Mouse (Mus musculus): Measurements from ENCODE around the gene Lrrc23. TPM values are rescaled to one million over a fixed set of nuclear protein-coding genes. Genes with fewer than 3 reads are reported as not detected.
A peak's percentile ranks its signal among the peaks of the same experiment; 100 is the strongest.

Gene Lrrc23
- polyA plus RNA-seq (2011; ENCODE audit: insufficient read length, low read depth, missing spikeins), result not detected in 2 replicates

- peak within 1 kb of the TSS; percentile 24; the same call in 1 of the 2 replicates for H3K4me3 ChIP-seq (ENCODE audit: insufficient read depth, low read length)
- H3K4me1 ChIP-seq (ENCODE audit: control insufficient read depth, insufficient read depth, low read length), result peaks cover 5% of the 10 kb centered on the region
- H3K27ac ChIP-seq (ENCODE audit: insufficient read depth, low read length), result no peak within 1 kb of the TSS
- no peak for TF ChIP-seq POLR2A (IDR thresholded peaks at IDR 0.05; ENCODE audit: low read depth, low read length)
These were observed at the start of gene Lrrc23 for GRCm38 (mm10) chr6:124779222-124779983. Lrrc23 (minus strand) TSS chr6:124779727.

GRCm38 (mm10) chr6:124828101-124828592 lies 48.6 kb upstream of the Lrrc23 start:
- TF ChIP-seq CTCF (IDR thresholded peaks at IDR 0.05; ENCODE audit: borderline replicate concordance, insufficient read depth, low read length) (no peak), POLR2A (IDR thresholded peaks at IDR 0.05; ENCODE audit: low read depth, low read length) (peak; percentile 86)
- Histone ChIP-seq H3K27ac (ENCODE audit: insufficient read depth, low read length) (peak overlapping the region; percentile 55), H3K4me3 (ENCODE audit: insufficient read depth, low read length) (peak overlapping the region; percentile 70)

GRCm38 (mm10) chr6:124822049-124822448 lies 42.5 kb upstream of the Lrrc23 start:
- Histone ChIP-seq H3K4me3 (ENCODE audit: insufficient read depth, low read length) (no peak overlapping the region), H3K4me1 (ENCODE audit: control insufficient read depth, insufficient read depth, low read length) (no peaks in the 10 kb centered on the region), H3K27ac (ENCODE audit: insufficient read depth, low read length) (no peak overlapping the region)
- TF ChIP-seq POLR2A (IDR thresholded peaks at IDR 0.05; ENCODE audit: low read depth, low read length), result no peak
- no peak for TF ChIP-seq CTCF (IDR thresholded peaks at IDR 0.05; ENCODE audit: borderline replicate concordance, insufficient read depth, low read length)

More at GRCm38 (mm10) chr6:124828101-124828592, 48.6 kb upstream of the Lrrc23 start:
- no peaks in the 10 kb centered on the region for H3K4me1 ChIP-seq (ENCODE audit: control insufficient read depth, insufficient read depth, low read length)

GRCm38 (mm10) chr6:124820891-124821290 lies 41.4 kb upstream of the Lrrc23 start:
- Histone ChIP-seq H3K4me3 (ENCODE audit: insufficient read depth, low read length) (no peak overlapping the region), H3K27ac (ENCODE audit: insufficient read depth, low read length) (no peak overlapping the region), H3K4me1 (ENCODE audit: control insufficient read depth, insufficient read depth, low read length) (no peaks in the 10 kb centered on the region)
- no peak for TF ChIP-seq CTCF (IDR thresholded peaks at IDR 0.05; ENCODE audit: borderline replicate concordance, insufficient read depth, low read length)
- TF ChIP-seq POLR2A (IDR thresholded peaks at IDR 0.05; ENCODE audit: low read depth, low read length), result no peak

GRCm38 (mm10) chr6:124817971-124818370 lies 38.4 kb upstream of the Lrrc23 start:
- H3K4me1 ChIP-seq (ENCODE audit: control insufficient read depth, insufficient read depth, low read length), result no peaks in the 10 kb centered on the region

GRCm38 (mm10) chr6:124817563-124817962 lies 38.0 kb upstream of the Lrrc23 start:
- Histone ChIP-seq H3K4me3 (ENCODE audit: insufficient read depth, low read length) (no peak overlapping the region), H3K27ac (ENCODE audit: insufficient read depth, low read length) (no peak overlapping the region), H3K4me1 (ENCODE audit: control insufficient read depth, insufficient read depth, low read length) (no peaks in the 10 kb centered on the region)
- TF ChIP-seq POLR2A (IDR thresholded peaks at IDR 0.05; ENCODE audit: low read depth, low read length) (no peak), CTCF (IDR thresholded peaks at IDR 0.05; ENCODE audit: borderline replicate concordance, insufficient read depth, low read length) (no peak)

More at GRCm38 (mm10) chr6:124817971-124818370, 38.4 kb upstream of the Lrrc23 start:
- Histone ChIP-seq H3K4me3 (ENCODE audit: insufficient read depth, low read length) (no peak overlapping the region), H3K27ac (ENCODE audit: insufficient read depth, low read length) (no peak overlapping the region)
- TF ChIP-seq POLR2A (IDR thresholded peaks at IDR 0.05; ENCODE audit: low read depth, low read length) (no peak), CTCF (IDR thresholded peaks at IDR 0.05; ENCODE audit: borderline replicate concordance, insufficient read depth, low read length) (no peak)

GRCm38 (mm10) chr6:124817125-124817524 lies 37.6 kb upstream of the Lrrc23 start:
- TF ChIP-seq CTCF (IDR thresholded peaks at IDR 0.05; ENCODE audit: borderline replicate concordance, insufficient read depth, low read length), result no peak
- TF ChIP-seq POLR2A (IDR thresholded peaks at IDR 0.05; ENCODE audit: low read depth, low read length), result no peak
- H3K4me3 ChIP-seq (ENCODE audit: insufficient read depth, low read length), result no peak overlapping the region
- H3K4me1 ChIP-seq (ENCODE audit: control insufficient read depth, insufficient read depth, low read length), result no peaks in the 10 kb centered on the region
- H3K27ac ChIP-seq (ENCODE audit: insufficient read depth, low read length), result no peak overlapping the region

GRCm38 (mm10) chr6:124816611-124817010 lies 37.1 kb upstream of the Lrrc23 start:
- TF ChIP-seq CTCF (IDR thresholded peaks at IDR 0.05; ENCODE audit: borderline replicate concordance, insufficient read depth, low read length), result no peak
- TF ChIP-seq POLR2A (IDR thresholded peaks at IDR 0.05; ENCODE audit: low read depth, low read length), result no peak
- Histone ChIP-seq H3K4me1 (ENCODE audit: control insufficient read depth, insufficient read depth, low read length) (no peaks in the 10 kb centered on the region), H3K4me3 (ENCODE audit: insufficient read depth, low read length) (no peak overlapping the region)

GRCm38 (mm10) chr6:124814858-124815774 lies 35.6 kb upstream of the Lrrc23 start:
- no peaks in the 10 kb centered on the region for H3K4me1 ChIP-seq (ENCODE audit: control insufficient read depth, insufficient read depth, low read length)
- TF ChIP-seq CTCF (IDR thresholded peaks at IDR 0.05; ENCODE audit: borderline replicate concordance, insufficient read depth, low read length) (no peak), POLR2A (IDR thresholded peaks at IDR 0.05; ENCODE audit: low read depth, low read length) (no peak)
- no peak overlapping the region for H3K27ac ChIP-seq (ENCODE audit: insufficient read depth, low read length)
- H3K4me3 ChIP-seq (ENCODE audit: insufficient read depth, low read length), result no peak overlapping the region

More at GRCm38 (mm10) chr6:124816611-124817010, 37.1 kb upstream of the Lrrc23 start:
- no peak overlapping the region for H3K27ac ChIP-seq (ENCODE audit: insufficient read depth, low read length)

All from embryonic fibroblast, embryonic 13.5 days (primary cell).